Mouse (Mus musculus): Measurements from ENCODE around the gene 2210010C04Rik. TPM values are rescaled to one million over a fixed set of nuclear protein-coding genes. Genes with fewer than 3 reads are reported as not detected.

2210010C04Rik gene
- total RNA-seq (2015) (not detected in 2 replicates), total RNA-seq (2017) (not detected in 2 replicates)

GRCm38 (mm10) chr6:41035409-41035808 lies at the start of gene 2210010C04Rik:
Gene 2210010C04Rik, minus strand, starts transcription at chr6:41035509.
- no peak for ATAC-seq (replicated peaks; ENCODE audit: poor library complexity)

GRCm38 (mm10) chr6:41080121-41080520 lies 44.8 kb upstream of the 2210010C04Rik start:
- ATAC-seq (replicated peaks; ENCODE audit: poor library complexity), result no peak

GRCm38 (mm10) chr6:41078539-41079303 lies 43.4 kb upstream of the 2210010C04Rik start:
- ATAC-seq (replicated peaks; ENCODE audit: poor library complexity), result no peak

GRCm38 (mm10) chr6:41075753-41076152 lies 40.4 kb upstream of the 2210010C04Rik start:
- ATAC-seq (replicated peaks; ENCODE audit: poor library complexity), result 0 out of 2 replicates have a peak, but pooled peaks have one; percentile 39

- ATAC-seq (replicated peaks; ENCODE audit: poor library complexity), result no peak
Observed at GRCm38 (mm10) chr6:41063332-41063731, 28.0 kb upstream of the 2210010C04Rik start.

- ATAC-seq (replicated peaks; ENCODE audit: poor library complexity), result peak; percentile 88
Observed at GRCm38 (mm10) chr6:41062746-41063145, 27.4 kb upstream of the 2210010C04Rik start.

GRCm38 (mm10) chr6:41062081-41062480 lies 26.8 kb upstream of the 2210010C04Rik start:
- ATAC-seq (replicated peaks; ENCODE audit: poor library complexity), result no peak

- ATAC-seq (replicated peaks; ENCODE audit: poor library complexity), result peak; percentile 69
Observed at GRCm38 (mm10) chr6:41061085-41061484, 25.8 kb upstream of the 2210010C04Rik start.

GRCm38 (mm10) chr6:41057653-41058052 lies 22.3 kb upstream of the 2210010C04Rik start:
- ATAC-seq (replicated peaks; ENCODE audit: poor library complexity), result no peak

- ATAC-seq (replicated peaks; ENCODE audit: poor library complexity), result peak; percentile 77
Observed at GRCm38 (mm10) chr6:41055581-41055980, 20.3 kb upstream of the 2210010C04Rik start.

GRCm38 (mm10) chr6:41054379-41054778 lies 19.1 kb upstream of the 2210010C04Rik start:
- peak; percentile 65 for ATAC-seq (replicated peaks; ENCODE audit: poor library complexity)

GRCm38 (mm10) chr6:41051824-41052223 lies 16.5 kb upstream of the 2210010C04Rik start:
- ATAC-seq (replicated peaks; ENCODE audit: poor library complexity), result no peak

- peak; percentile 47 for ATAC-seq (replicated peaks; ENCODE audit: poor library complexity)
Observed at GRCm38 (mm10) chr6:41048602-41049001, 13.3 kb upstream of the 2210010C04Rik start.

GRCm38 (mm10) chr6:41047961-41048360 lies 12.7 kb upstream of the 2210010C04Rik start:
- no peak for ATAC-seq (replicated peaks; ENCODE audit: poor library complexity)

- peak; percentile 70 for ATAC-seq (replicated peaks; ENCODE audit: poor library complexity)
Observed at GRCm38 (mm10) chr6:41047202-41047601, 11.9 kb upstream of the 2210010C04Rik start.

GRCm38 (mm10) chr6:41046553-41046952 lies 11.2 kb upstream of the 2210010C04Rik start:
- peak; percentile 87 for ATAC-seq (replicated peaks; ENCODE audit: poor library complexity)

GRCm38 (mm10) chr6:41044753-41045152 lies 9.4 kb upstream of the 2210010C04Rik start:
- ATAC-seq (replicated peaks; ENCODE audit: poor library complexity), result peak; percentile 51; the same call in 1 of the 2 replicates

GRCm38 (mm10) chr6:41044314-41044713 lies 9.0 kb upstream of the 2210010C04Rik start:
- ATAC-seq (replicated peaks; ENCODE audit: poor library complexity), result no peak

GRCm38 (mm10) chr6:41032802-41033201 lies 2.5 kb downstream of the 2210010C04Rik start:
- ATAC-seq (replicated peaks; ENCODE audit: poor library complexity), result no peak

GRCm38 (mm10) chr6:41032231-41032630 lies 3.1 kb downstream of the 2210010C04Rik start:
- ATAC-seq (replicated peaks; ENCODE audit: poor library complexity), result no peak

GRCm38 (mm10) chr6:41030821-41031220 lies 4.5 kb downstream of the 2210010C04Rik start:
- ATAC-seq (replicated peaks; ENCODE audit: poor library complexity), result no peak

- peak; percentile 87 for ATAC-seq (replicated peaks; ENCODE audit: poor library complexity)
Observed at GRCm38 (mm10) chr6:41027053-41027452, 8.3 kb downstream of the 2210010C04Rik start.

Data from megakaryocyte progenitor cell, adult 5-6 weeks (primary cell).